Mouse (Mus musculus): ENCODE measurements around the gene Apobec4. TPM values are rescaled to one million over a fixed set of nuclear protein-coding genes. Genes with fewer than 3 reads are reported as not detected.
"Not testable (repeated sequence)": the region's sequence is repeated elsewhere in the genome, so short reads cannot be mapped to it uniquely, and the experiment has no call there.

Apobec4 gene
- polyA plus RNA-seq, 1 experiment, result not detected

GRCm38 (mm10) chr1:152766032-152766772 lies 15.9 kb downstream of the Apobec4 start, which contains the start of the genes Rgl1 and Arpc5:
Gene Rgl1 (minus strand): TSS chr1:152766351.
Gene Arpc5 (plus strand): TSS chr1:152766542.
- peak; percentile 84 for DNase-seq (ENCODE audit: low read depth, low spot score)
- under 1% methylated on average over 85 of the region's 86 CpGs for WGBS

- no peak for DNase-seq (ENCODE audit: low read depth, low spot score)
- under 1% methylated on average over 60 of the region's 60 CpGs for WGBS
Measured at GRCm38 (mm10) chr1:152766804-152767748, 16.7 kb downstream of the Apobec4 start.

- WGBS, result 1% methylated on average over 5 of the region's 5 CpGs
- DNase-seq (ENCODE audit: low read depth, low spot score), result peak; percentile 68
Measured at GRCm38 (mm10) chr1:152767749-152768488, 17.6 kb downstream of the Apobec4 start.

GRCm38 (mm10) chr1:152771016-152771415 lies 20.7 kb downstream of the Apobec4 start:
- 85% methylated on average over 9 of the region's 9 CpGs for WGBS
- DNase-seq (ENCODE audit: low read depth, low spot score), result no peak

- 68% methylated on average over 3 of the region's 3 CpGs for WGBS
- DNase-seq (ENCODE audit: low read depth, low spot score), result not testable (repeated sequence)
Measured at GRCm38 (mm10) chr1:152774601-152775000, 24.2 kb downstream of the Apobec4 start.

- WGBS, result 9% methylated on average over 10 of the region's 10 CpGs
- no peak for DNase-seq (ENCODE audit: low read depth, low spot score)
Measured at GRCm38 (mm10) chr1:152779071-152779737, 28.9 kb downstream of the Apobec4 start.

- WGBS, result 95% methylated on average over 8 of the region's 8 CpGs
- no peak for DNase-seq (ENCODE audit: low read depth, low spot score)
Measured at GRCm38 (mm10) chr1:152784620-152785019, 34.3 kb downstream of the Apobec4 start.

GRCm38 (mm10) chr1:152785446-152785845 lies 35.1 kb downstream of the Apobec4 start:
- 83% methylated on average over 3 of the region's 3 CpGs for WGBS

GRCm38 (mm10) chr1:152786953-152787352 lies 36.6 kb downstream of the Apobec4 start:
- WGBS, result 80% methylated on average over 4 of the region's 4 CpGs
- DNase-seq (ENCODE audit: low read depth, low spot score), result no peak

More at GRCm38 (mm10) chr1:152785446-152785845, 35.1 kb downstream of the Apobec4 start:
- DNase-seq (ENCODE audit: low read depth, low spot score), result not testable (repeated sequence)

- 43% methylated on average over 4 of the region's 4 CpGs for WGBS
- DNase-seq (ENCODE audit: low read depth, low spot score), result no peak
Measured at GRCm38 (mm10) chr1:152788121-152788660, 37.8 kb downstream of the Apobec4 start.

- WGBS, result 10% methylated on average over 12 of the region's 12 CpGs
Measured at GRCm38 (mm10) chr1:152790254-152790653, 39.9 kb downstream of the Apobec4 start.

GRCm38 (mm10) chr1:152790821-152791220 lies 40.5 kb downstream of the Apobec4 start:
- 13% methylated on average over 6 of the region's 6 CpGs for WGBS
- no peak for DNase-seq (ENCODE audit: low read depth, low spot score)

More at GRCm38 (mm10) chr1:152790254-152790653, 39.9 kb downstream of the Apobec4 start:
- DNase-seq (ENCODE audit: low read depth, low spot score), result peak; percentile 75

- WGBS, result 57% methylated on average over 4 of the region's 4 CpGs
- no peak for DNase-seq (ENCODE audit: low read depth, low spot score)
Measured at GRCm38 (mm10) chr1:152791269-152791668, 40.9 kb downstream of the Apobec4 start.

GRCm38 (mm10) chr1:152792736-152793494 lies 42.6 kb downstream of the Apobec4 start:
- no peak for DNase-seq (ENCODE audit: low read depth, low spot score)
- 76% methylated on average over 12 of the region's 12 CpGs for WGBS

GRCm38 (mm10) chr1:152793495-152794130 lies 43.3 kb downstream of the Apobec4 start:
- DNase-seq (ENCODE audit: low read depth, low spot score), result no peak
- WGBS, result 52% methylated on average over 6 of the region's 6 CpGs

- 54% methylated on average over 8 of the region's 8 CpGs for WGBS
- no peak for DNase-seq (ENCODE audit: low read depth, low spot score)
Measured at GRCm38 (mm10) chr1:152795688-152796255, 45.4 kb downstream of the Apobec4 start.

GRCm38 (mm10) chr1:152796683-152797263 lies 46.4 kb downstream of the Apobec4 start:
- no peak for DNase-seq (ENCODE audit: low read depth, low spot score)
- 82% methylated on average over 8 of the region's 8 CpGs for WGBS
